Mouse (Mus musculus): ENCODE data around the gene Ccng2. TPM values are rescaled to one million over a fixed set of nuclear protein-coding genes. Genes with fewer than 3 reads are reported as not detected.

The Ccng2 gene
- polyA plus RNA-seq, 1 experiment from 2014 or later = 67.0 TPM

- Histone ChIP-seq H3K9me3 (no peaks in the 10 kb centered on the region), H3K36me3 (peaks cover 33% of the 10 kb centered on the region), H3K4me3 (peak overlapping the region; percentile 93), H3K27me3 (ENCODE audit: insufficient read depth, poor library complexity, severe bottlenecking) (no peaks in the 10 kb centered on the region), H3K4me1 (replicated peaks) (peaks cover 22% of the 10 kb centered on the region), H3K27ac (peak overlapping the region; percentile 99)
- peak; percentile 88 for DNase-seq (ENCODE audit: low spot score)
- under 1% methylated on average over 48 of the region's 48 CpGs for WGBS
Observed at GRCm38 (mm10) chr5:93267851-93268606, 972 bp downstream of the Ccng2 start.

DNA sequence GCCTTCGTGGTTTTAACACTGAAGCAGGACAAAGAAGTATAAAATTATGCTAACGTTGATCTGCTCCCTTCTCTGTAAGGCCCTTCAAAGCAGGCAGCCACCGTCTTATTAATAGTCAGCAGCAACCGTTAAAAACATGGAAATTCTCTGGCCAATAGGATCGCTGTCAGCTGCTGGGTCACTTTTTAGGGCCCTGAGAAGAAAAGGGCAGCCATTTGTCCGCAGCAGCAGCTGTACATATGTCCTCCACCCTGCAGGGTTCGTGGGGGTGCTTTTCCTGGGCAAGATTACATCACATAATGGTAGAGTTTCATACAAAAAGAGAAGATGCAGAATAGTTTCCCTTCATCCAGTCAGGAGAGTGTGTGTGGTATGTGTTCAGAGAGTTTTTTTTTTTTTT, 3.0 kb downstream of the Ccng2 start:
- DNase-seq (ENCODE audit: low spot score) = no peak
- peak overlapping the region; percentile 93 for H3K4me3 ChIP-seq
- H3K36me3 ChIP-seq = peaks cover 54% of the 10 kb centered on the region
- H3K9me3 ChIP-seq = no peaks in the 10 kb centered on the region
- peak overlapping the region; percentile 40; the same call in 1 of the 2 replicates for H3K27ac ChIP-seq
- 68% methylated on average over 7 of the region's 7 CpGs for WGBS
- H3K4me1 ChIP-seq (replicated peaks) = peaks cover 22% of the 10 kb centered on the region
- no peaks in the 10 kb centered on the region for H3K27me3 ChIP-seq (ENCODE audit: insufficient read depth, poor library complexity, severe bottlenecking)

DNA sequence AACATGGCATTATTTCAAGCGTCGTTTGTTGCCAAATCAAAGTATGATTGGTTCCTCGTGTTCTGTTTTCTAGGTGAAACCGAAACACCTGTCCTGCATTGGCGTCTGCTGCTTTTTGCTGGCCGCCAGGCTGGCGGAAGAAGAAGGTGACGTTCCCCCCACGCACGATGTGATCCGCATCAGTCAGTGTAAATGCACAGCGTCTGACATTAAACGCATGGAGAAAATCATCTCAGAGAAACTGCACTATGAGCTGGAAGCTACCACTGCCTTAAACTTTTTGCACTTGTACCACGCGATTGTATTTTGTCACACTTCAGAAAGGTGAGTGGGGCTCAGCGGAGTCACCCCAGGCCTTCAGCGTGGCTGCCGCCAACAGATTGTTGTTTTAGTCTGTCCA, 3.7 kb downstream of the Ccng2 start:
- H3K9me3 ChIP-seq = no peaks in the 10 kb centered on the region
- H3K4me3 ChIP-seq = no peak overlapping the region
- peaks cover 60% of the 10 kb centered on the region for H3K36me3 ChIP-seq
- no peaks in the 10 kb centered on the region for H3K27me3 ChIP-seq (ENCODE audit: insufficient read depth, poor library complexity, severe bottlenecking)
- H3K4me1 ChIP-seq (replicated peaks) = peaks cover 22% of the 10 kb centered on the region
- no peak overlapping the region for H3K27ac ChIP-seq
- WGBS = 96% methylated on average over 18 of the region's 18 CpGs
- no peak for DNase-seq (ENCODE audit: low spot score)

DNA sequence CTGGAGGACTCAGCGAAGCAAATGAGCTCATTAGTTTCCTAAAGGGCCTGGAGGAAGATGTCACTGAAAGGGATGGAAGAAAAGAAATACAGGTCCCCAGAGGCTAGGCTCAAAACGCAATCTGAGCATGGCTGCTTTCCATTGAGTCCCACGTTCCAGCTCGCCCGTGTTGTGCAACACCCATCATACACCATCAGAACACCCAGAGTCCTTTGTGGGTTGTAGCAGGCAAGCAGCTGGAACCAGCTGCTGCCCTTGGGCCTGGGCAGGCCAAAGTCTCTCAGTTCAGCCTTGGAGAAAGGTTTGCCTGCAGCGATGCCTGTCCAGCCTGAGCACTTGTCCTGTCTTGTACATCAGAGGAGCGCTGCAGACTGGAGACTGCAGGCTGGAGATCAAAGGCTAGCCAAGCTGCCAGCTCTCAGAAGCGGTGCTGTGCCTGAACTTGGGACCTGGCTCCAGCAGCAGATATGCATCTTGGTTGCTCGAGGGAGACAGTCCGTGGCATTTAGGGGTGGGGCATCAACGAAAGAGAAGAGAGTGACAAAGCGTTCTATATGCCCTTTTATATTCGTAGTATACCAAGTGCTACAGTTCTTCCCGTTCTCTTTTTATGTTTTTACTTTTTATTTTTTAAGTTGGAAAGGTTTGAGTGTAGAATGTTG, 15.5 kb downstream of the Ccng2 start:
- WGBS = 82% methylated on average over 14 of the region's 14 CpGs
- H3K4me1 ChIP-seq (replicated peaks) = no peaks in the 10 kb centered on the region

GRCm38 (mm10) chr5:93283109-93283508, 16.1 kb downstream of the Ccng2 start:
- no peaks in the 10 kb centered on the region for H3K27me3 ChIP-seq (ENCODE audit: insufficient read depth, poor library complexity, severe bottlenecking)
- no peaks in the 10 kb centered on the region for H3K4me1 ChIP-seq (replicated peaks)
- H3K9me3 ChIP-seq = no peaks in the 10 kb centered on the region
- H3K4me3 ChIP-seq = no peak overlapping the region
- 77% methylated on average over 7 of the region's 7 CpGs for WGBS
- H3K27ac ChIP-seq = no peak overlapping the region
- peaks cover 4% of the 10 kb centered on the region for H3K36me3 ChIP-seq
- DNase-seq (ENCODE audit: low spot score) = no peak

More for the DNA sequence above, 15.5 kb downstream of the Ccng2 start:
- no peak for DNase-seq (ENCODE audit: low spot score)
- H3K27ac ChIP-seq = no peak overlapping the region
- H3K4me3 ChIP-seq = no peak overlapping the region
- H3K36me3 ChIP-seq = peaks cover 9% of the 10 kb centered on the region
- no peaks in the 10 kb centered on the region for H3K27me3 ChIP-seq (ENCODE audit: insufficient read depth, poor library complexity, severe bottlenecking)
- no peaks in the 10 kb centered on the region for H3K9me3 ChIP-seq

- Histone ChIP-seq H3K27ac (no peak overlapping the region), H3K36me3 (no peaks in the 10 kb centered on the region), H3K9me3 (peaks cover 8% of the 10 kb centered on the region), H3K27me3 (ENCODE audit: insufficient read depth, poor library complexity, severe bottlenecking) (no peaks in the 10 kb centered on the region), H3K4me1 (replicated peaks) (peaks cover 4% of the 10 kb centered on the region; the same call in 1 of the 2 replicates), H3K4me3 (no peak overlapping the region)
- DNase-seq (ENCODE audit: low spot score) = no peak
Observed at GRCm38 (mm10) chr5:93288553-93288952, 21.5 kb downstream of the Ccng2 start.

GRCm38 (mm10) chr5:93290282-93290681, 23.2 kb downstream of the Ccng2 start:
- no peak overlapping the region for H3K27ac ChIP-seq
- peaks cover 4% of the 10 kb centered on the region; the same call in 1 of the 2 replicates for H3K4me1 ChIP-seq (replicated peaks)
- H3K4me3 ChIP-seq = no peak overlapping the region
- H3K27me3 ChIP-seq (ENCODE audit: insufficient read depth, poor library complexity, severe bottlenecking) = no peaks in the 10 kb centered on the region
- H3K36me3 ChIP-seq = no peaks in the 10 kb centered on the region
- DNase-seq (ENCODE audit: low spot score) = no peak
- WGBS = 68% methylated on average over 2 of the region's 2 CpGs
- peaks cover 8% of the 10 kb centered on the region for H3K9me3 ChIP-seq

GRCm38 (mm10) chr5:93296341-93296746, 29.3 kb downstream of the Ccng2 start:
- 85% methylated on average over 5 of the region's 5 CpGs for WGBS
- peaks cover 8% of the 10 kb centered on the region for H3K9me3 ChIP-seq
- no peak for DNase-seq (ENCODE audit: low spot score)
- no peaks in the 10 kb centered on the region for H3K27me3 ChIP-seq (ENCODE audit: insufficient read depth, poor library complexity, severe bottlenecking)
- H3K4me3 ChIP-seq = no peak overlapping the region
- H3K4me1 ChIP-seq (replicated peaks) = no peaks in the 10 kb centered on the region
- H3K36me3 ChIP-seq = no peaks in the 10 kb centered on the region
- H3K27ac ChIP-seq = no peak overlapping the region

GRCm38 (mm10) chr5:93296754-93297153, 29.7 kb downstream of the Ccng2 start:
- H3K27ac ChIP-seq = no peak overlapping the region
- no peaks in the 10 kb centered on the region for H3K4me1 ChIP-seq (replicated peaks)
- peaks cover 8% of the 10 kb centered on the region for H3K9me3 ChIP-seq
- no peaks in the 10 kb centered on the region for H3K36me3 ChIP-seq
- 89% methylated on average over 4 of the region's 4 CpGs for WGBS
- no peak for DNase-seq (ENCODE audit: low spot score)
- H3K27me3 ChIP-seq (ENCODE audit: insufficient read depth, poor library complexity, severe bottlenecking) = no peaks in the 10 kb centered on the region
- H3K4me3 ChIP-seq = no peak overlapping the region

DNA sequence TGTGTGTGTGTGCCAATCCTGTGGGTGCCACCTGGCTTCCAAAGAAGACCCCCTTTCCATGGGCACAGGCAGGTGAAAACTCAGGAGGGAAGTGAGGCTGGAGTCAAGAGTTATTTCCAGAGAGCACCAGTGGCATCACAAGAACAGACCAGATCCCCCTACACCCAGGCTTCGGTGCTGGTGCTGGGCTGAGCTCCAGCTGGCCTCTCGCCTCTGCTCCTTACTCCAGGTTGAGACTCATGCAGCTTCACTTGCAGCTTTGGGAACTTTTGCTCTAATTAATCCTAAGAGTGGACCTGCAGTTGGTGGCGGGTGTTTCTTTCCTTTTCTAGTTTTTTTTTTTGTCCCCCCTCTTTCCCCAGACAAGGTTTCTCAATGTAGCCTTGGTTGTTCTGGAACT, 30.3 kb downstream of the Ccng2 start:
- no peak overlapping the region for H3K27ac ChIP-seq
- WGBS = 97% methylated on average over 3 of the region's 3 CpGs
- H3K27me3 ChIP-seq (ENCODE audit: insufficient read depth, poor library complexity, severe bottlenecking) = no peaks in the 10 kb centered on the region
- no peak for DNase-seq (ENCODE audit: low spot score)
- H3K9me3 ChIP-seq = peaks cover 8% of the 10 kb centered on the region
- no peaks in the 10 kb centered on the region for H3K36me3 ChIP-seq
- H3K4me1 ChIP-seq (replicated peaks) = no peaks in the 10 kb centered on the region
- no peak overlapping the region for H3K4me3 ChIP-seq

- Histone ChIP-seq H3K36me3 (no peaks in the 10 kb centered on the region), H3K4me1 (replicated peaks) (no peaks in the 10 kb centered on the region), H3K4me3 (no peak overlapping the region), H3K9me3 (no peaks in the 10 kb centered on the region), H3K27me3 (ENCODE audit: insufficient read depth, poor library complexity, severe bottlenecking) (no peaks in the 10 kb centered on the region), H3K27ac (no peak overlapping the region)
- DNase-seq (ENCODE audit: low spot score) = no peak
- 84% methylated on average over 2 of the region's 2 CpGs for WGBS
Observed at GRCm38 (mm10) chr5:93305126-93305830, 38.2 kb downstream of the Ccng2 start.

GRCm38 (mm10) chr5:93308909-93309308, 41.9 kb downstream of the Ccng2 start:
- Histone ChIP-seq H3K36me3 (no peaks in the 10 kb centered on the region), H3K27me3 (ENCODE audit: insufficient read depth, poor library complexity, severe bottlenecking) (no peaks in the 10 kb centered on the region), H3K9me3 (no peaks in the 10 kb centered on the region), H3K4me1 (replicated peaks) (no peaks in the 10 kb centered on the region), H3K4me3 (no peak overlapping the region), H3K27ac (no peak overlapping the region)
- WGBS = 85% methylated on average over 2 of the region's 2 CpGs
- DNase-seq (ENCODE audit: low spot score) = no peak

Measured in hindbrain, embryonic 10.5 days (tissue).